Mouse (Mus musculus): ENCODE results near the gene Klhl22. TPM values are rescaled to one million over a fixed set of nuclear protein-coding genes. Genes with fewer than 3 reads are reported as not detected.
A peak's percentile ranks its signal among the peaks of the same experiment; 100 is the strongest.

Klhl22 gene
- polyA plus RNA-seq, 1 experiment from 2014 or later = 25.4 TPM

GRCm38 (mm10) chr16:17745067-17745466 is 14.4 kb upstream of the Klhl22 start:
- Histone ChIP-seq H3K27me3 (replicated peaks; ENCODE audit: insufficient read depth, low read length) (no peaks in the 10 kb centered on the region), H3K27ac (ENCODE audit: low read length) (no peak overlapping the region), H3K9ac (replicated peaks; ENCODE audit: low read depth) (no peak overlapping the region), H3K4me3 (ENCODE audit: low read depth, low read length) (no peak overlapping the region), H3K4me2 (replicated peaks; ENCODE audit: low read depth, low read length) (no peak overlapping the region), H3K4me1 (ENCODE audit: insufficient read depth, low read depth, low read length) (peaks cover 3% of the 10 kb centered on the region; the same call in 1 of the 2 replicates), H3K36me3 (ENCODE audit: insufficient read depth, low read length) (no peaks in the 10 kb centered on the region), H3K9me3 (ENCODE audit: low read length) (no peaks in the 10 kb centered on the region)
- 62% methylated on average over 2 of the region's 2 CpGs for WGBS
- DNase-seq (ENCODE audit: low spot score) (no peak), ATAC-seq (no peak)
- TF ChIP-seq EP300 (IDR thresholded peaks at IDR 0.05) = no peak
- TF ChIP-seq CTCF (IDR thresholded peaks at IDR 0.05) = no peak

GRCm38 (mm10) chr16:17753001-17753400 is 6.4 kb upstream of the Klhl22 start:
- Histone ChIP-seq H3K27ac (ENCODE audit: low read length) (no peak overlapping the region), H3K27me3 (replicated peaks; ENCODE audit: insufficient read depth, low read length) (no peaks in the 10 kb centered on the region), H3K4me2 (replicated peaks; ENCODE audit: low read depth, low read length) (no peak overlapping the region), H3K4me1 (ENCODE audit: insufficient read depth, low read depth, low read length) (no peaks in the 10 kb centered on the region), H3K4me3 (ENCODE audit: low read depth, low read length) (no peak overlapping the region), H3K36me3 (ENCODE audit: insufficient read depth, low read length) (no peaks in the 10 kb centered on the region), H3K9ac (replicated peaks; ENCODE audit: low read depth) (no peak overlapping the region), H3K9me3 (ENCODE audit: low read length) (no peaks in the 10 kb centered on the region)
- TF ChIP-seq CTCF (IDR thresholded peaks at IDR 0.05) = no peak
- DNase-seq (ENCODE audit: low spot score) (no peak), ATAC-seq (no peak)
- WGBS = 10% methylated on average over 3 of the region's 3 CpGs

GRCm38 (mm10) chr16:17753686-17754085 is 5.7 kb upstream of the Klhl22 start:
- Histone ChIP-seq H3K27me3 (replicated peaks; ENCODE audit: insufficient read depth, low read length) (no peaks in the 10 kb centered on the region), H3K4me1 (ENCODE audit: insufficient read depth, low read depth, low read length) (no peaks in the 10 kb centered on the region), H3K9me3 (ENCODE audit: low read length) (no peaks in the 10 kb centered on the region), H3K27ac (ENCODE audit: low read length) (no peak overlapping the region), H3K36me3 (ENCODE audit: insufficient read depth, low read length) (no peaks in the 10 kb centered on the region), H3K4me2 (replicated peaks; ENCODE audit: low read depth, low read length) (no peak overlapping the region), H3K9ac (replicated peaks; ENCODE audit: low read depth) (no peak overlapping the region), H3K4me3 (ENCODE audit: low read depth, low read length) (no peak overlapping the region)
- DNase-seq (ENCODE audit: low spot score) (no peak), ATAC-seq (no peak)
- TF ChIP-seq CTCF (IDR thresholded peaks at IDR 0.05) = no peak
- TF ChIP-seq EP300 (IDR thresholded peaks at IDR 0.05) = no peak
- 30% methylated on average over 1 of the region's 1 CpGs for WGBS

GRCm38 (mm10) chr16:17757756-17758155 is 1.7 kb upstream of the Klhl22 start:
- Histone ChIP-seq H3K27ac (ENCODE audit: low read length) (no peak overlapping the region), H3K27me3 (replicated peaks; ENCODE audit: insufficient read depth, low read length) (no peaks in the 10 kb centered on the region), H3K9ac (replicated peaks; ENCODE audit: low read depth) (no peak overlapping the region), H3K4me2 (replicated peaks; ENCODE audit: low read depth, low read length) (no peak overlapping the region), H3K4me3 (ENCODE audit: low read depth, low read length) (no peak overlapping the region), H3K36me3 (ENCODE audit: insufficient read depth, low read length) (no peaks in the 10 kb centered on the region), H3K9me3 (ENCODE audit: low read length) (no peaks in the 10 kb centered on the region), H3K4me1 (ENCODE audit: insufficient read depth, low read depth, low read length) (peaks cover 9% of the 10 kb centered on the region; the same call in 1 of the 2 replicates)
- no peak for DNase-seq (ENCODE audit: low spot score)
- WGBS = 96% methylated on average over 1 of the region's 1 CpGs
- TF ChIP-seq EP300 (IDR thresholded peaks at IDR 0.05) (no peak), CTCF (IDR thresholded peaks at IDR 0.05) (no peak)
- no peak for ATAC-seq

GRCm38 (mm10) chr16:17758902-17759301 is 516 bp upstream of the Klhl22 start:
- no peak for DNase-seq (ENCODE audit: low spot score)
- no peak for TF ChIP-seq EP300 (IDR thresholded peaks at IDR 0.05)
- TF ChIP-seq CTCF (IDR thresholded peaks at IDR 0.05) = no peak
- Histone ChIP-seq H3K4me1 (ENCODE audit: insufficient read depth, low read depth, low read length) (peaks cover 9% of the 10 kb centered on the region; the same call in 1 of the 2 replicates), H3K4me3 (ENCODE audit: low read depth, low read length) (peak overlapping the region; percentile 49), H3K9me3 (ENCODE audit: low read length) (no peaks in the 10 kb centered on the region), H3K9ac (replicated peaks; ENCODE audit: low read depth) (no peak overlapping the region), H3K27ac (ENCODE audit: low read length) (peak overlapping the region; percentile 72), H3K27me3 (replicated peaks; ENCODE audit: insufficient read depth, low read length) (no peaks in the 10 kb centered on the region), H3K36me3 (ENCODE audit: insufficient read depth, low read length) (no peaks in the 10 kb centered on the region), H3K4me2 (replicated peaks; ENCODE audit: low read depth, low read length) (peak overlapping the region; percentile 88)
- WGBS = 21% methylated on average over 9 of the region's 9 CpGs
- no peak; the same call in 1 of the 2 replicates for ATAC-seq

- Histone ChIP-seq H3K9me3 (ENCODE audit: low read length) (no peaks in the 10 kb centered on the region), H3K4me2 (replicated peaks; ENCODE audit: low read depth, low read length) (peak overlapping the region; percentile 88), H3K4me1 (ENCODE audit: insufficient read depth, low read depth, low read length) (peaks cover 9% of the 10 kb centered on the region; the same call in 1 of the 2 replicates), H3K4me3 (ENCODE audit: low read depth, low read length) (peak overlapping the region; percentile 49), H3K9ac (replicated peaks; ENCODE audit: low read depth) (peak overlapping the region; percentile 65), H3K36me3 (ENCODE audit: insufficient read depth, low read length) (no peaks in the 10 kb centered on the region), H3K27ac (ENCODE audit: low read length) (peak overlapping the region; percentile 72), H3K27me3 (replicated peaks; ENCODE audit: insufficient read depth, low read length) (no peaks in the 10 kb centered on the region)
- ATAC-seq = peak; percentile 71
- WGBS = under 1% methylated on average over 31 of the region's 54 CpGs
- no peak for TF ChIP-seq EP300 (IDR thresholded peaks at IDR 0.05)
- TF ChIP-seq CTCF (IDR thresholded peaks at IDR 0.05) = no peak
- DNase-seq (ENCODE audit: low spot score) = peak; percentile 73
Observed at GRCm38 (mm10) chr16:17759813-17760321, 449 bp downstream of the Klhl22 start.

Data from lung, postnatal 0 days (tissue).